Mouse (Mus musculus): ENCODE results near the gene Oaz1. TPM values are rescaled to one million over a fixed set of nuclear protein-coding genes. Genes with fewer than 3 reads are reported as not detected.
"Not testable (repeated sequence)": the region's sequence is repeated elsewhere in the genome, so short reads cannot be mapped to it uniquely, and the experiment has no call there.

The Oaz1 gene
- total RNA-seq, 2 experiments from 2014 or later: 1,002 to 1,049 TPM

DNA sequence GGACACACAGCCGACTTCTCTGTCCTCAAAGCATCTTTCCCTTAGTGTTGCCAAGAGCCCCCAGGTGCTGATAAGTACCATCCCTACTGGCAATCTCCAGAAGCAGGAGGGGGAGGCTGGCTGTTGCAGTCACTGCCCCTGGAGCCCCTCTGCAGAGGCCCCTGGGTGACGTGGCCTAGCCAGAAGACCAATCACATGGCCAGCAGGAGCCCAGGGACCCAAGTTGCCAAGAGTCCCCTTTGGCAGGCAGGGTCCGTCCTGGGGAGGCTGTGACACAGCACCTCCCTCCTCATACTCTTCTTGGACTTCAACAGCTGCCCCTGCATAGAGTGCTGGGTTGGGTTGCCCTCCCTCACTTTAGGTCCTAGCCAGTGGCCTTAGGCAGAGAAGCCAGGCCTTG is 23.5 kb upstream of the Oaz1 start:
- DNase-seq: no peak

GRCm38 (mm10) chr10:80804340-80804739 is 22.1 kb upstream of the Oaz1 start:
- no peak for DNase-seq

DNA sequence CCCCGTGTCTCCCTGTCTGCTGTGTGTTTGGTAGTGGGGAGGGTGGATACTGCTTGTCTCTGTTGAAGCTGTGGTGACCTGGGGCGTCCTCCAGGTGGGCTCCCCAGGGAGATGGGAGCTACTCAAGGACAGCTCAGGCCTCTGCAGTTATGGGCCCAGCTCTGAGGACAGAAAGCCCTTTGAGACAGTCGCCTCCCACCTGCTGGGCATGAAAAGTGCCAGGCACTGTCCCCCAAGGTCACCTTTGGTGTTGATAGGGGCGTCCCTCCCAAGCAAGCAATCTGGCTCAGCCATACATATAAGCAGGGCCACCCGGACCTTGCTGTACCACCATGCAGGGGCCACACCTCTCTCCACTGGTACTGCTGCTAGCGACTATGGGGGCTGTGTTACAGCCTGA is 21.5 kb upstream of the Oaz1 start, which contains the start of gene Amh:
Amh (plus strand) TSS at position 328 of the 400 bp plus-strand sequence.
- no peak for DNase-seq

GRCm38 (mm10) chr10:80805322-80805721 is 21.1 kb upstream of the Oaz1 start:
- DNase-seq: no peak

DNA sequence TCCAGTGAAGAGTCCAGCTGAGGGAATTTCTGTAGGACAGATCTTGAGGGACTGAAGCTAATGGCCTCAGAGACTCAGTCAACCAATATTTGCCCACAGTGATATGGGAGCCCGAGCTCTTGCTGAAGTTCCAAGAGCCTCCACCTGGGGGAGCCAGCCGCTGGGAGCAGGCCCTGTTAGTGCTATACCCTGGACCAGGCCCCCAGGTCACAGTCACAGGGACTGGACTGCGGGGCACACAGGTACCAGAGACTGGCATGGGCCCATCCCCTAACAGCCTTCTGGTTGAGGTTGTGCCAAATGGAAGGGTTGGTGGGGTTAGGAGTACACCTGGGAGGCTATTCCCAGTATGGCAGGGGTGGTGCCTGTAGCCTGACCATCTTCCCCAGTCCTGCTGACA is 20.5 kb upstream of the Oaz1 start:
- DNase-seq: peak; percentile 89

- DNase-seq: no peak
Observed at GRCm38 (mm10) chr10:80806341-80807056, 20.0 kb upstream of the Oaz1 start.

DNA sequence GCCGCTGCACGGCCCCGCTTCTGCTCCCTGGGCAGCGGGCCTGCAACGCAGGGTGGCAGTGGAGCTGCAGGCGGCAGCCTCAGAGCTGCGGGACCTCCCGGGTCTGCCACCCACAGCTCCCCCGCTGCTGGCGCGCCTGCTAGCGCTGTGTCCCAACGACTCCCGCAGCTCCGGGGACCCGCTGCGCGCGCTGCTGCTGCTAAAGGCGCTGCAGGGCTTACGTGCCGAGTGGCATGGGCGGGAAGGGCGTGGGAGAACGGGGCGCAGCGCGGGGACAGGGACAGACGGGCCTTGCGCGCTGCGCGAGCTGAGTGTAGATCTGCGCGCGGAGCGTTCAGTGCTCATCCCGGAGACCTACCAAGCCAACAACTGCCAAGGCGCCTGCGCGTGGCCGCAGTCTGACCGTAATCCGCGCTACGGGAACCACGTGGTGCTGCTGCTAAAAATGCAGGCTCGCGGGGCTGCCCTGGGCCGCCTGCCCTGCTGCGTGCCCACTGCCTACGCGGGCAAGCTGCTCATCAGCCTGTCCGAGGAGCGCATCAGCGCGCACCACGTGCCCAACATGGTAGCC is 19.3 kb upstream of the Oaz1 start:
- peak; percentile 79 for DNase-seq

DNA sequence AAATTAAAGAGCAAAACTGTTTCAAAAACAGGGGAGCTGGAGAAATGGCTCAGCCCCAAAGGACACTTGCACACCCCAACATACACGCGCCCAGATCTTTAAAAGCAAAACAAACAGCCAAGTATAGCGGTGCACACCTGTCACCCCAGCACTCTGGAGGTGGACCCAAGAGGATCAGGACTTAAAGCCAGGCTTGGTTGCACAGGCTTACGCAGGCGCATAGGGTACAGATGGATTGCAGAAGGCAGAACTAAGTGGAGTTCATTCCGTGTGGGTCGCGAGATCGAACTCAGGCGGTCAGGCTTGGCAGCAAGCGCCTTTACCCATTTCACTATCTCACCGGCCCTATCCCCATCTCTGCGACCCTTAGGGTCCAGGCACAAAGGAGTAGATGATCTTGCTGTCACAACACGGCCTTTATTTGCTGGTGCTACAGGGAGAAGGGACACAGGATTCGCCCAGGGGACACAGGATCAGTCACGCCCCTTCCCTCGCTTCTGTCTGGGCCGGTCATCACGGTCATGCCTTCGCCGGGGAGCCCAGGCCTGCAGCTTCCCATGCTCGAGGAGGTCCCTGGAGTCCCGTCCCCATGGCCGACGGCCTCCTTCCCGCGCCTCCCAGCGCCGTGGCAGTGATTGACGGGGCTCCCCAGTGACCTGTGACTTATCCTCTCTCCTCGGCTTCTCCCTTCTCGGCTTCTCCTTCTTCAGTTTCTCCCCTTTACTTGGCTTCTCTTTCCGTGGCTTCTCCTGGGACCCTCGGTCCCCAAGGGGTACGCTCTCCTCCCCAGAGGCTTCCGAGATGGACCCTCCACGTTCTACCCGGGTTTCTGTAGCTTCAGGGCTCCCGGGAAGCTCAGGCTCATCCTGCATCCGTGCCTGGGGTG is 18.1 kb upstream of the Oaz1 start:
- DNase-seq: no peak

- no peak for DNase-seq
Observed at GRCm38 (mm10) chr10:80808985-80809632, 17.3 kb upstream of the Oaz1 start.

GRCm38 (mm10) chr10:80810084-80810483 is 16.4 kb upstream of the Oaz1 start:
- DNase-seq: no peak

- no peak for DNase-seq
Observed at GRCm38 (mm10) chr10:80812391-80813041, 13.9 kb upstream of the Oaz1 start.

- DNase-seq: no peak
Observed at GRCm38 (mm10) chr10:80813366-80813765, 13.1 kb upstream of the Oaz1 start, which contains the start of gene Jsrp1. Gene Jsrp1 (minus strand): TSS chr10:80813498.

DNA sequence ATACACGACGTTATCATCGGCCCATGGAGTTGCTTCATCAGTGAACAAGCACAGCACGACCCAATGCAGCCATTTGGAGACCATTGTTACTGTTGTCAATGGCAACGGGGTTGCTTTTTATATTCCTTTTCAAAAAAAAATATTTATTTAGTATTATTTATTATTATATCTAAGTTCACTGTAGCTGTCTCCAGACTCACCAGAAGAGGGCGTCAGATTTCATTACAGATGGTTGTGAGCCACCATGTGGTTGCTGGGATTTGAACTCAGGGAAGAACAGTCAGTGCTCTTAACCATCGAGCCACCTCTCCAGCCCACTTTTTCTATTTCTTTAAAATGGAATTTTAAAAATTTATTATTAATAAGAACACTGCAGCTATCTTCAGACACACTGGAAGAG is 11.7 kb upstream of the Oaz1 start:
- no peak for DNase-seq

- not testable (repeated sequence) for DNase-seq
Observed at GRCm38 (mm10) chr10:80816303-80816702, 10.2 kb upstream of the Oaz1 start.

GRCm38 (mm10) chr10:80817164-80817563 is 9.3 kb upstream of the Oaz1 start:
- DNase-seq: no peak

- not testable (repeated sequence) for DNase-seq
Observed at GRCm38 (mm10) chr10:80817955-80818354, 8.5 kb upstream of the Oaz1 start.

- no peak for DNase-seq
Observed at GRCm38 (mm10) chr10:80818599-80819281, 7.7 kb upstream of the Oaz1 start.

DNA sequence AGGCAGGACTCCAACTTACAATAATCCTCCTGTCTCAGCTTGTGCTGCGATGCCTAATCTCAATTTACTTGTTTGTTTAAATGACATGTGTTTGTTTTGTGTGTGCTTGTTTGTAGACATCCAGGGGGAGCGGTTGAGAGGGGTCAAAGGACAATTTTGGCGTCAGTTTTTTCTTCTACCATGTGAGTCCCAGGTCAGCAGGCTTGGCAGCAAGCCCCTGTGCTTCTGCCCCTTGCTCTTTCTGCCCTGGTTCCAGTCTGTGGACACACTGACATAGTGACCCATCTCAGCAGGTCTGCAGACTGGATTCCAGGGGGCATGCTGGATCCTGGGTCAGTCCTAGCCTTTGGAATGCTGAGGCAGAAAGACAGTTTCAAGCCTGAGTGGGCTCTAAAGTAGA is 7.0 kb upstream of the Oaz1 start:
- no peak for DNase-seq

- no peak for DNase-seq
Observed at GRCm38 (mm10) chr10:80821991-80822390, 4.5 kb upstream of the Oaz1 start.

GRCm38 (mm10) chr10:80822528-80822927 is 3.9 kb upstream of the Oaz1 start:
- no peak for DNase-seq

GRCm38 (mm10) chr10:80823316-80823715 is 3.1 kb upstream of the Oaz1 start:
- DNase-seq: no peak
